Mouse (Mus musculus) bone marrow macrophage, adult 2 months (primary cell): Measurements from ENCODE around the gene Ifi213. TPM values are rescaled to one million over a fixed set of nuclear protein-coding genes. Genes with fewer than 3 reads are reported as not detected.
"Not testable (repeated sequence)": the region's sequence is repeated elsewhere in the genome, so short reads cannot be mapped to it uniquely, and the experiment has no call there.

Experiments used
- H3K27ac ChIP-seq: 2 replicates; pipeline ENCODE4 v1.5.1; 2012; ENCODE audit warnings: low read depth, low read length; ENCODE audit not compliant: insufficient read depth
- H3K4me1 ChIP-seq: 2 replicates; pipeline ENCODE4 v1.6.1; 2012; ENCODE audit warnings: low read length; ENCODE audit not compliant: control insufficient read depth, insufficient read depth
- H3K4me3 ChIP-seq: 2 replicates; pipeline ENCODE4 v1.5.1; 2012; ENCODE audit warnings: mild to moderate bottlenecking, low read length, moderate library complexity; ENCODE audit not compliant: insufficient read depth
- CTCF ChIP-seq: IDR thresholded peaks from 2 replicates; pipeline ENCODE4 v1.5.1; 2012; ENCODE audit warnings: low read depth, mild to moderate bottlenecking, low read length, moderate library complexity
- POLR2A ChIP-seq: IDR thresholded peaks from 2 replicates; pipeline ENCODE4 v1.6.1; 2012; ENCODE audit warnings: mild to moderate bottlenecking, low read depth, low read length, borderline replicate concordance
- polyA plus RNA-seq: library from polyadenylated mRNA; stranded (reverse); fragments of >200 nt; gene quantifications from 2 replicates; pipeline ENCODE4 v1.2.4, GENCODE M21; 2012; ENCODE audit not compliant: missing spikeins, insufficient read depth, insufficient read length

Ifi213 gene
- polyA plus RNA-seq, 1 experiment, result 58.1 TPM

DNA sequence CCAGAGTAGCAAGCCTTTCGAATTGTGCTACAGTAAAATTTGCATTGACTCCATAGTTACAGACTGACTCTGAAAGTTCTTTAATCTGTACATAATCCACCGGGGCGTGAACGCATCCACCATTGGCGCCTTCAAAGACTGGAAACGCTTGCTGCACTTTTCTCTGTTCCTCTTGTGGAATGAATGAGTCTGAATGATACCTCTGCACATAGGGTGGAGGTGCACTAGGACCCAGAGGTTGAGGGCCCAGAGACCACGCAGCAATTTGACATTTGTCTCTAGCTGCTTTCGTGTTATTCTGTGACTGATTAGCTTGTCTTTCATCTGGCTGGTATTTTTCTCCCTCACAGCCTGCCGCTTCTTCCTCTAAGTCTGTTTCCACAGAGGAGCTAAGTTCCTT lies 20.0 kb downstream of the Ifi213 start:
- H3K27ac ChIP-seq, result no peak overlapping the region
- H3K4me3 ChIP-seq, result no peak overlapping the region
- no peaks in the 10 kb centered on the region for H3K4me1 ChIP-seq
- no peak for TF ChIP-seq POLR2A
- no peak for TF ChIP-seq CTCF

DNA sequence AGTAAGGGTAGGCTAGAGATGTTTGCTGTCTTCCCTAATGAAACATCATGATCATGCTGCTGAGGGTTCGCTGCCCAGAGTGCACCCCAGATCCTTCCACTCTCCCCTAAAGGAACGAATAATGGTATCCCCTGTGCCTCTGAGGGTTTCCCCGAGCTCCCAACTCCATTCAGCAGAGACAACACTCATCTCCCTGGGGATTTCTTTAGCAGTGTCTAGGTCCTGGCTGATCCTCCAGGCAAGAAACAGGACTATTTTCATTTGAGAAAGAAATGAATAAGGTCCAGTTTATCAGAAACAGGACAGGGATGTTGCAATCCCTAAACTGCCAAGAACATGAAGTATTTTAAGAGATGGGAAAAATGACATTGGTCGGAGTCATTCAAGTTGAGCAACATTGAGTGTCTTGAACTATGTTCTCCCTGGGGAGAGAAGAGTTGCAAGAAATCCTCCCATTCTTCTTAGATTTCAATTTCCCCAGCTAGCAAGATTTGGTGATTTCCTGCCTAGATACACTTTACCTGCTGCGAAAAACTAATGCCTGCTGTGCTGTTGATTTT lies 48.5 kb downstream of the Ifi213 start:
- H3K27ac ChIP-seq, H3K4me1 ChIP-seq: not testable (repeated sequence)

DNA sequence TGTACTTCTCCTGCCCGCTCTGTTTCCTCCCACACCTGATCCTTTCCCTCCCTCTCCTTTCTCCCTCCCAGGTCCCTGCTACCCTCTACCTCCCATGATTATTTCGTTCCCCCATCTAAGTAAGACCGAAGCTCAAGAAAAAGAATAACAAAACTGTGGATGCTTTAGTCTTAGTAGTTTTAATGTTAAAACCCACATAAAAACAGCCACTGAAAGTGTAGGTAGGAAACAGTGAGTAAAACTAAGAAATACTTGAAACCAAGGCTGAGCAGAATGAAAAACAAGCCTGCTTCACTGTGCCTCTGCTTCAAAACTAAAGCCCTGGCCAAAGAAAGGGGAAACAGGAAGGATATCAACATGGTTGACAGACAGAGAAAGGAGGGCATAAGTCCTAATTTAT lies 50.3 kb downstream of the Ifi213 start:
- H3K4me3 ChIP-seq, H3K4me1 ChIP-seq, H3K27ac ChIP-seq: not testable (repeated sequence)

More for the DNA sequence above, 48.5 kb downstream of the Ifi213 start:
- H3K4me3 ChIP-seq, result not testable (repeated sequence)

DNA sequence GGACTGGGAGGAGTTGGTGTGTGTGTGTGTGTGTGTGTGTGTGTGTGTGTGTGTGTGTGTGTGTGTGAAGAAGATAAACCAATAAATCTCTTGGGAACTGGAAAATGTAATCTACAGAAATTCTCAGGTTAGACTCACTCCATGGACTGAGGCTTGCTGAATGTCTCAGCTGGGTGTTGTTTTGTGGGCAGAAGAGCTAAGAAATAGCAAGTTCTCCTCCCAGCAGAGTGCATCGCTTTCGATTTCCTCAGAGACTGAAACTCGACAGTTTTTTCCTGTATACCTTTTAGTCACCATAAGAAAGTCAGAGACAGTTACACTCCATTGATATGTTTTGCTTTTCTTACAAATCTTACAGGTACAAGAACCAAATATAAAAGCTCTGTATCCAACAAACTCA lies 63.3 kb downstream of the Ifi213 start, which contains the start of gene Ifi214:
Gene Ifi214, minus strand, starts transcription at position 167 of the 400 bp plus-strand sequence.
- H3K27ac ChIP-seq, H3K4me3 ChIP-seq, H3K4me1 ChIP-seq: not testable (repeated sequence)

DNA sequence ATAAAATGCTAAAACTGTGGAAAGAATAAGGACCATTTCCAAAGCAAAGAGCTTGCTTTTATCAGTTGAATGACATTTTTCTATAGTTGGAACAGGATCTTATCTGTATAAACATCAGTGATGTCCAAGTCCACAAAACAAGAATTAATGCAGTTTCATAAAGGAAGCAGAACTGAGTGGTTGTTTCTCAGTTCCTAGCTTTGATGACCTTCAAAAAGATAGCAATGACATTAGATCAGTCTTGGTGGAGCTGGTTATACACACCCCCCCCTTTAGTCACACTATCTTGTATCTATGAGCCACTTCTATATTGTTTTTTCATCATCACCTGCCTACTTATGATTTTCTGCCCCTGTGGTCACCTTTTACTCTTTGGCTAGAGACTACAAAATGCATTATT lies 77.6 kb downstream of the Ifi213 start:
- no peaks in the 10 kb centered on the region for H3K4me1 ChIP-seq
- no peak overlapping the region for H3K27ac ChIP-seq
- H3K4me3 ChIP-seq, result no peak overlapping the region
- TF ChIP-seq CTCF (no peak), POLR2A (no peak)

Other genes with a start within 250 kb of the Ifi213 start
- 62.9 and 94.2 TPM in 2 replicates for gene Aim2, start 248.4 kb downstream of the Ifi213 start, polyA plus RNA-seq
- gene Cadm3, start 231.6 kb downstream of the Ifi213 start, polyA plus RNA-seq, result not detected in 2 replicates
- 17.7 and 19.1 TPM in 2 replicates for gene Ifi206, start 108.2 kb downstream of the Ifi213 start, polyA plus RNA-seq
- gene Ifi214, start 63.3 kb downstream of the Ifi213 start, polyA plus RNA-seq, result 4.4 and 7.1 TPM in 2 replicates
- gene Ifi209, start 31.6 kb upstream of the Ifi213 start, polyA plus RNA-seq, result 73.8 and 83.9 TPM in 2 replicates
- gene Ifi208, start 74.4 kb upstream of the Ifi213 start, polyA plus RNA-seq, result 6.7 and 7.9 TPM in 2 replicates
- gene Ifi207, start 142.5 kb upstream of the Ifi213 start, polyA plus RNA-seq, result 257 and 281 TPM in 2 replicates
- gene Ifi204, start 167.7 kb upstream of the Ifi213 start, polyA plus RNA-seq, result 232 and 235 TPM in 2 replicates